Mouse (Mus musculus): ENCODE data around the gene Kcnd3.

DNA sequence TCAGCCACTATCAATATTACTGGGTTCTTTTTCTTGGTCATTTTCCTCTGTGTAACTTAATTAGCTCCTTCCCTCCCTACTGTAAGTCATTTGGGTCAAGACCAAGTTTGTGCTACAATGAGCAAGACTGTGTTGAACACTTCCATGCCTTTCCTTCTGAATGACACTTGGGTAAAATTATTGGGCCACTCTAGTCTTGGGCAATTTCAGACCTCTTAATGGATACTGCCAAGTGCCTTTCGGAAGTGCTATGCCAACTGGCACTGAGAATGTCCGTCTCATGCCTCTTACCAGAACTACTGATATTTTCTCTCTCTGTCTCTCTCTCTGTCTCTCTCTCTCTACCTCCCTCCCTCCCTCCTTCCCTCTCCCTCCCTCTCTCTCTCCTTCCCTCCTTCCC lies 173.8 kb downstream of the Kcnd3 start:
- TF ChIP-seq GATA1 (IDR thresholded peaks at IDR 0.05; ENCODE audit: borderline replicate concordance, low read length) (no peak), FLI1 (IDR thresholded peaks at IDR 0.05; ENCODE audit: low read length) (no peak)

Measured in megakaryocyte, embryonic 14.5 days (primary cell).